Mouse (Mus musculus) CH12.LX (cell line): ENCODE results near the gene Lrrc4. TPM values are rescaled to one million over a fixed set of nuclear protein-coding genes. Genes with fewer than 3 reads are reported as not detected.

Experiments used
- DNase-seq: peaks from one replicate; pipeline ENCODE4 v3.0.0-alpha.2; 2013; ENCODE audit errors: extremely low read depth
- H3K27ac ChIP-seq: 2 replicates; pipeline ENCODE4 v1.5.1; 2012; ENCODE audit warnings: low read depth, mild to moderate bottlenecking, control low read depth, moderate library complexity; ENCODE audit not compliant: insufficient read depth
- H3K27me3 ChIP-seq: replicated peaks from 2 replicates; pipeline ENCODE3; 2012; ENCODE audit warnings: inconsistent platforms
- H3K36me3 ChIP-seq, 2 experiments: replicated peaks in 1 of 2; 2 replicates each; pipeline versions ENCODE3 to v1.6.1; 2012; ENCODE audit warnings: inconsistent platforms in 1 of 2, low read length in 1 of 2, mild to moderate bottlenecking in 1 of 2, mixed read lengths in 1 of 2, moderate library complexity in 1 of 2; ENCODE audit not compliant: control insufficient read depth in 1 of 2, insufficient read depth in 1 of 2
- H3K4me1 ChIP-seq, 2 experiments: 2 replicates each; pipeline ENCODE4 v1.6.1; 2012; ENCODE audit warnings: inconsistent platforms in 1 of 2, moderate library complexity in 1 of 2; ENCODE audit not compliant: insufficient read depth in 2 of 2, control insufficient read depth in 1 of 2
- H3K4me2 ChIP-seq: 2 replicates; pipeline ENCODE4 v1.6.1; 2012; ENCODE audit warnings: low read depth, mild to moderate bottlenecking, control low read depth; ENCODE audit not compliant: poor library complexity, insufficient read depth, severe bottlenecking
- H3K4me3 ChIP-seq, 3 experiments: fragments of 150-350 bp in 1 of 3; sonication (generic) in 1 of 3; replicated peaks in 1 of 3; 2 replicates each; pipeline versions ENCODE3 to v1.5.1; 2011 to 2012; ENCODE audit warnings: low read depth in 2 of 3, low read length in 2 of 3, mild to moderate bottlenecking in 2 of 3, moderate library complexity in 2 of 3, control low read depth in 1 of 3, improper control_type of control experiment in 1 of 3, inconsistent platforms in 1 of 3, mixed read lengths in 1 of 3; ENCODE audit not compliant: poor library complexity in 1 of 3
- H3K79me2 ChIP-seq: replicated peaks from 2 replicates; pipeline ENCODE4 v1.6.1; 2012; ENCODE audit warnings: mild to moderate bottlenecking, moderate library complexity; ENCODE audit not compliant: control insufficient read depth, poor library complexity, insufficient read depth, severe bottlenecking; ENCODE audit errors: extremely low read depth
- H3K9ac ChIP-seq: 2 replicates; pipeline ENCODE4 v1.6.1; 2012; ENCODE audit warnings: low read depth, mild to moderate bottlenecking, control low read depth, moderate library complexity; ENCODE audit not compliant: insufficient read depth
- H3K9me3 ChIP-seq: replicated peaks from 2 replicates; pipeline ENCODE3; 2012; ENCODE audit warnings: low read length, inconsistent platforms, mixed read lengths
- CHD1 ChIP-seq: IDR thresholded peaks from 2 replicates; pipeline ENCODE4 v1.6.1; 2012; ENCODE audit warnings: low read depth, low read length, improper control_type of control experiment, inconsistent platforms
- CTCF ChIP-seq, 2 experiments: IDR thresholded peaks in 1 of 2; conservative IDR thresholded peaks in 1 of 2; 2 replicates each; pipeline ENCODE4 v1.5.1; 2011 to 2012; ENCODE audit warnings: low read depth in 2 of 2, low read length in 2 of 2, improper control_type of control experiment in 1 of 2, inconsistent platforms in 1 of 2, mild to moderate bottlenecking in 1 of 2, moderate library complexity in 1 of 2
- EP300 ChIP-seq: IDR thresholded peaks from 2 replicates; pipeline ENCODE4 v1.6.1; 2011; ENCODE audit warnings: low read length, improper control_type of control experiment
- GABPA ChIP-seq: IDR thresholded peaks from 2 replicates; pipeline ENCODE4 v1.6.1; 2012; ENCODE audit warnings: low read depth, low read length, improper control_type of control experiment, inconsistent platforms; ENCODE audit not compliant: insufficient replicate concordance
- HCFC1 ChIP-seq: IDR thresholded peaks from 2 replicates; pipeline ENCODE4 v1.6.1; 2012; ENCODE audit warnings: low read depth, mild to moderate bottlenecking, inconsistent platforms, low read length, improper control_type of control experiment
- JUN ChIP-seq: IDR thresholded peaks from 2 replicates; pipeline ENCODE4 v1.6.1; 2011; ENCODE audit warnings: low read depth, mild to moderate bottlenecking, low read length, improper control_type of control experiment, moderate library complexity; ENCODE audit not compliant: insufficient read depth
- JUND ChIP-seq: conservative IDR thresholded peaks from 2 replicates; pipeline ENCODE4 v1.6.1; 2011; ENCODE audit warnings: low read depth, low read length, improper control_type of control experiment
- KAT2A ChIP-seq: IDR thresholded peaks from 2 replicates; pipeline ENCODE4 v1.6.1; 2012; ENCODE audit warnings: low read length, improper control_type of control experiment, inconsistent platforms; ENCODE audit not compliant: insufficient replicate concordance
- MAFK ChIP-seq: IDR thresholded peaks from 2 replicates; pipeline ENCODE4 v1.6.1; 2011; ENCODE audit warnings: low read length, improper control_type of control experiment; ENCODE audit not compliant: insufficient replicate concordance
- MYC ChIP-seq: IDR thresholded peaks from 2 replicates; pipeline ENCODE4 v1.6.1; 2011; ENCODE audit warnings: low read depth, mild to moderate bottlenecking, improper control_type of control experiment, low read length
- NELFE ChIP-seq: IDR thresholded peaks from 2 replicates; pipeline ENCODE4 v1.6.1; 2011; ENCODE audit warnings: low read depth, low read length, improper control_type of control experiment
- NRF1 ChIP-seq: IDR thresholded peaks from 2 replicates; pipeline ENCODE4 v1.6.1; 2014; ENCODE audit warnings: low read depth, mild to moderate bottlenecking, inconsistent platforms, low read length, improper control_type of control experiment, moderate library complexity
- PAX5 ChIP-seq: IDR thresholded peaks from 2 replicates; pipeline ENCODE4 v1.6.1; 2012; ENCODE audit warnings: low read length, inconsistent platforms, mixed read lengths
- RAD21 ChIP-seq: IDR thresholded peaks from 2 replicates; pipeline ENCODE4 v1.6.1; 2011; ENCODE audit warnings: low read depth, mild to moderate bottlenecking, low read length, improper control_type of control experiment, moderate library complexity
- SIN3A ChIP-seq: IDR thresholded peaks from 2 replicates; pipeline ENCODE4 v1.6.1; 2012; ENCODE audit warnings: low read length, improper control_type of control experiment, inconsistent platforms
- SMC3 ChIP-seq: IDR thresholded peaks from 2 replicates; pipeline ENCODE4 v1.6.1; 2011; ENCODE audit warnings: low read depth, low read length, improper control_type of control experiment
- TBP ChIP-seq: conservative IDR thresholded peaks from 2 replicates; pipeline ENCODE4 v1.6.1; 2011; ENCODE audit warnings: low read depth, low read length, improper control_type of control experiment
- TCF12 ChIP-seq: IDR thresholded peaks from 2 replicates; pipeline ENCODE4 v1.6.1; 2014; ENCODE audit warnings: low read depth, mild to moderate bottlenecking, inconsistent platforms, low read length, improper control_type of control experiment
- USF1 ChIP-seq: IDR thresholded peaks from 2 replicates; pipeline ENCODE4 v1.6.1; 2014; ENCODE audit warnings: low read depth, mild to moderate bottlenecking, inconsistent platforms, low read length, improper control_type of control experiment
- ZKSCAN1 ChIP-seq: IDR thresholded peaks from 2 replicates; pipeline ENCODE4 v1.6.1; 2012; ENCODE audit warnings: low read depth, inconsistent platforms, low read length, improper control_type of control experiment, borderline replicate concordance
- ZMIZ1 ChIP-seq: IDR thresholded peaks from 2 replicates; pipeline ENCODE4 v1.6.1; 2012; ENCODE audit warnings: low read depth, mild to moderate bottlenecking, inconsistent platforms, low read length, improper control_type of control experiment
- ZNF384 ChIP-seq: IDR thresholded peaks from 2 replicates; pipeline ENCODE4 v1.6.1; 2012; ENCODE audit warnings: low read depth, low read length, improper control_type of control experiment, inconsistent platforms
- dilution Hi-C: fragments of 300-500 bp; cut with MboI; formaldehyde crosslinking; loops from 2 replicates; pipeline ENCODE4 v1.14.3; 2020; ENCODE audit warnings: low sequenced_read_pairs; ENCODE audit not compliant: extremely low pct_unique_long_range_greater_than_20kb, extremely low pct_ligation_motif_present
- in situ Hi-C: fragments of 300-500 bp; cut with MboI; formaldehyde crosslinking; loops from 3 replicates; pipeline ENCODE4 v1.14.3; 2019; ENCODE audit warnings: low sequenced_read_pairs, low pct_ligation_motif_present, low pct_unique_long_range_greater_than_20kb, mixed read lengths
- polyA plus RNA-seq: library from polyadenylated mRNA; unstranded; fragments of >175 nt; gene quantifications from 2 replicates; pipeline ENCODE4 v1.2.1, GENCODE M21; 2012; ENCODE audit warnings: low read depth; ENCODE audit not compliant: insufficient read length
- total RNA-seq, 2 experiments: library from RNA; depleted of rRNA; stranded (reverse); fragments of 300-350 nt in 1 of 2; fragments of >200 nt in 1 of 2; gene quantifications; 2 replicates each; pipeline ENCODE4 v1.2.3; 2012 to 2014

The Lrrc4 gene
- total and polyA plus RNA-seq, 3 experiments = 0.09 to 0.55 TPM; not detected in 1

DNA sequence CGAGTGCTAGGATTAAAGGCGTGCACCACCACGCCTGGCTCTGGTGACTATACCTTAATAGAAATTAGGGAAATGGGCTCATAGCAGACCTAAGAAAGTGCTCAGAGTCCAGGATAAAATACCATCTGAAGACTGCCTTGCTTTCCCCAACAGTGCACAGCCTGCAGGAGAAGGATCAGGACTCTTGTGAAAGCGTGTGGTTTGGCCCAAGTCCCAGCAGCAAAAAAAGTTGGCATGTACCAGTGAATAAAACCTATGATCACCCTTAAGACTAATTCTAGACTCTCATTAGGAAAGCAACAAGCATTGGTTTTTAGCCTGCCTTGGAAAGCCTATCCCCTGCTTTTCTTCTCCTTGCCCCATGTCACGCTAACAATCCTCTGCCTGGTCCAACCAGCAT, 7.7 kb downstream of the Lrrc4 start:
- Histone ChIP-seq H3K36me3 (peaks cover 3 to 78% of the 10 kb centered on the region in 2 experiments), H3K4me3 (no peak overlapping the region), H3K27ac (no peak overlapping the region), H3K4me1 (peaks cover 3 to 35% of the 10 kb centered on the region in 2 experiments; a peak in 3 of 4 replicates), H3K27me3 (no peaks in the 10 kb centered on the region), H3K4me2 (no peak overlapping the region), H3K9me3 (no peaks in the 10 kb centered on the region), H3K79me2 (0 out of 2 replicates have a peak, but pooled peaks cover 3% of the 10 kb centered on the region), H3K9ac (no peak overlapping the region)
- no peak for DNase-seq
- in situ Hi-C loops (no loop called here), dilution Hi-C loops (no loop called here)
- no peak for TF ChIP-seq RAD21
- TF ChIP-seq JUND = no peak
- no peak for TF ChIP-seq MYC
- no peak for TF ChIP-seq SMC3
- no peak for TF ChIP-seq NELFE
- no peak for TF ChIP-seq MAFK
- no peak for TF ChIP-seq NRF1
- no peak for TF ChIP-seq USF1

GRCm38 (mm10) chr6:28823375-28823774, 8.2 kb downstream of the Lrrc4 start:
- no peak for DNase-seq
- peaks cover 3 to 78% of the 10 kb centered on the region in 2 experiments for H3K36me3 ChIP-seq
- H3K79me2 ChIP-seq = 0 out of 2 replicates have a peak, but pooled peaks cover 3% of the 10 kb centered on the region
- TF ChIP-seq ZMIZ1 (no peak), PAX5 (no peak), GABPA (no peak), JUN (no peak), CTCF (conservative IDR thresholded peaks at IDR 0.05 in 1 of 2, IDR thresholded peaks at IDR 0.05 in 1 of 2; ENCODE audit: low read depth in 2 of 2, low read length in 2 of 2) (no peak), TBP (no peak), ZNF384 (no peak), EP300 (no peak), MAFK (no peak), KAT2A (no peak), TCF12 (no peak), CHD1 (no peak), NELFE (no peak), MYC (no peak), SIN3A (no peak), HCFC1 (no peak), JUND (no peak), ZKSCAN1 (no peak)
- no peaks in the 10 kb centered on the region for H3K9me3 ChIP-seq
- peaks cover 3 to 35% of the 10 kb centered on the region in 2 experiments; a peak in 3 of 4 replicates for H3K4me1 ChIP-seq
- no peak overlapping the region for H3K4me3 ChIP-seq
- dilution Hi-C loops (no loop called here), in situ Hi-C loops (no loop called here)
- H3K27ac ChIP-seq = no peak overlapping the region
- no peaks in the 10 kb centered on the region for H3K27me3 ChIP-seq
- no peak overlapping the region for H3K4me2 ChIP-seq
- no peak overlapping the region for H3K9ac ChIP-seq
